Mouse (Mus musculus) G1E (cell line): ENCODE measurements around the gene Gm10295. TPM values are rescaled to one million over a fixed set of nuclear protein-coding genes. Genes with fewer than 3 reads are reported as not detected.

Experiments used
- ATAC-seq: 2 replicates; pipeline ENCODE4 v1.8.0; 2016; ENCODE audit warnings: mild to moderate bottlenecking; ENCODE audit not compliant: insufficient number of reproducible peaks, poor library complexity, low FRiP score, severe bottlenecking; ENCODE audit errors: extremely low read depth
- DNase-seq: peaks from one replicate; pipeline ENCODE4 v3.0.0; 2012; ENCODE audit warnings: low spot score
- H3K27me3 ChIP-seq: 2 replicates; pipeline ENCODE4 v1.6.1; 2012; ENCODE audit warnings: mild to moderate bottlenecking, low read length, inconsistent platforms; ENCODE audit not compliant: insufficient read depth
- H3K36me3 ChIP-seq: replicated peaks from 2 replicates; pipeline ENCODE3; 2012; ENCODE audit warnings: mild to moderate bottlenecking, inconsistent platforms
- H3K4me1 ChIP-seq: 2 replicates; pipeline ENCODE4 v1.6.1; 2012; ENCODE audit warnings: low read depth, low read length, inconsistent platforms, mixed read lengths; ENCODE audit not compliant: insufficient read depth
- H3K4me3 ChIP-seq: 2 replicates; pipeline ENCODE4 v1.5.1; 2012; ENCODE audit warnings: low read depth, mild to moderate bottlenecking, inconsistent platforms, low read length, moderate library complexity, mixed read lengths
- H3K9me3 ChIP-seq: replicated peaks from 2 replicates; pipeline ENCODE4 v1.6.1; 2012; ENCODE audit warnings: inconsistent platforms
- CTCF ChIP-seq: IDR thresholded peaks from 2 replicates; pipeline ENCODE4 v1.5.1; 2012; ENCODE audit warnings: low read depth, low read length, inconsistent platforms, mixed read lengths
- GATA1 ChIP-seq: IDR thresholded peaks from 2 replicates; pipeline ENCODE4 v1.6.1; 2012; ENCODE audit warnings: borderline replicate concordance, low read length, inconsistent platforms, mixed read lengths
- GATA2 ChIP-seq: IDR thresholded peaks from 2 replicates; pipeline ENCODE4 v1.6.1; 2012; ENCODE audit warnings: low read depth, low read length, inconsistent platforms, borderline replicate concordance
- POLR2AphosphoS5 ChIP-seq: IDR thresholded peaks from 2 replicates; pipeline ENCODE4 v1.6.1; 2012; ENCODE audit warnings: low read depth, low read length, inconsistent platforms; ENCODE audit not compliant: insufficient replicate concordance
- TAL1 ChIP-seq: conservative IDR thresholded peaks from 2 replicates; pipeline ENCODE4 v1.6.1; 2012; ENCODE audit warnings: low read depth, low read length, inconsistent platforms, mixed read lengths
- polyA plus RNA-seq: library from polyadenylated mRNA; stranded (reverse); fragments of >175 nt; gene quantifications from 2 replicates; pipeline ENCODE4 v1.2.3, GENCODE M21; 2012
- total RNA-seq, 2 experiments: library from RNA; stranded (forward) in 1 of 2; stranded (reverse) in 1 of 2; fragments of 200-1000 nt in 1 of 2; fragments of >200 nt in 1 of 2; fragmentation: Nextera tagmentation in 1 of 2; gene quantifications; 2 replicates each; pipeline ENCODE4 v1.2.3; 2014 to 2017

The Gm10295 gene
- total and polyA plus RNA-seq, 3 experiments = 0.05 TPM; not detected in 2

GRCm38 (mm10) chr7:71392795-71393341 is 41.6 kb upstream of the Gm10295 start:
- Histone ChIP-seq H3K36me3 (no peaks in the 10 kb centered on the region), H3K9me3 (peaks cover 2% of the 10 kb centered on the region; the same call in 1 of the 2 replicates), H3K27me3 (no peaks in the 10 kb centered on the region), H3K4me3 (no peak overlapping the region), H3K4me1 (no peaks in the 10 kb centered on the region)
- no peak for TF ChIP-seq POLR2AphosphoS5
- no peak for TF ChIP-seq GATA2
- no peak for ATAC-seq
- DNase-seq = no peak

GRCm38 (mm10) chr7:71391333-71391732 is 40.0 kb upstream of the Gm10295 start:
- H3K36me3 ChIP-seq = no peaks in the 10 kb centered on the region
- no peaks in the 10 kb centered on the region for H3K27me3 ChIP-seq
- no peak for ATAC-seq
- H3K9me3 ChIP-seq = peaks cover 2% of the 10 kb centered on the region; the same call in 1 of the 2 replicates
- no peak overlapping the region for H3K4me3 ChIP-seq
- no peaks in the 10 kb centered on the region for H3K4me1 ChIP-seq
- DNase-seq = no peak
- TF ChIP-seq GATA2 (no peak), TAL1 (no peak), CTCF (no peak), POLR2AphosphoS5 (no peak), GATA1 (no peak)

GRCm38 (mm10) chr7:71390291-71390690 is 39.0 kb upstream of the Gm10295 start:
- no peak for ATAC-seq
- TF ChIP-seq CTCF = no peak
- TF ChIP-seq GATA1 = no peak
- no peak for TF ChIP-seq GATA2
- TF ChIP-seq TAL1 = no peak
- no peak for TF ChIP-seq POLR2AphosphoS5
- Histone ChIP-seq H3K9me3 (peaks cover 3% of the 10 kb centered on the region; the same call in 1 of the 2 replicates), H3K27me3 (no peaks in the 10 kb centered on the region), H3K4me3 (no peak overlapping the region), H3K4me1 (no peaks in the 10 kb centered on the region), H3K36me3 (no peaks in the 10 kb centered on the region)
- no peak for DNase-seq

GRCm38 (mm10) chr7:71386050-71386449 is 34.8 kb upstream of the Gm10295 start:
- DNase-seq = no peak
- Histone ChIP-seq H3K27me3 (no peaks in the 10 kb centered on the region), H3K9me3 (peaks cover 5% of the 10 kb centered on the region), H3K36me3 (no peaks in the 10 kb centered on the region), H3K4me1 (no peaks in the 10 kb centered on the region), H3K4me3 (no peak overlapping the region)
- TF ChIP-seq GATA1 (no peak), POLR2AphosphoS5 (no peak), GATA2 (no peak), CTCF (no peak), TAL1 (no peak)
- no peak for ATAC-seq

GRCm38 (mm10) chr7:71384921-71385320 is 33.6 kb upstream of the Gm10295 start:
- Histone ChIP-seq H3K27me3 (no peaks in the 10 kb centered on the region), H3K36me3 (no peaks in the 10 kb centered on the region), H3K9me3 (peaks cover 5% of the 10 kb centered on the region), H3K4me1 (no peaks in the 10 kb centered on the region), H3K4me3 (no peak overlapping the region)
- no peak for DNase-seq
- no peak for TF ChIP-seq CTCF
- TF ChIP-seq TAL1 = no peak
- no peak for TF ChIP-seq GATA1
- no peak for TF ChIP-seq GATA2
- TF ChIP-seq POLR2AphosphoS5 = no peak
- no peak for ATAC-seq

GRCm38 (mm10) chr7:71383341-71384130 is 32.3 kb upstream of the Gm10295 start:
- DNase-seq = no peak
- Histone ChIP-seq H3K9me3 (peaks cover 8% of the 10 kb centered on the region), H3K27me3 (no peaks in the 10 kb centered on the region), H3K4me1 (no peaks in the 10 kb centered on the region), H3K36me3 (no peaks in the 10 kb centered on the region), H3K4me3 (no peak overlapping the region)
- ATAC-seq = no peak
- TF ChIP-seq CTCF = no peak
- TF ChIP-seq GATA1 = no peak
- TF ChIP-seq POLR2AphosphoS5 = no peak
- no peak for TF ChIP-seq TAL1
- no peak for TF ChIP-seq GATA2
